Mouse (Mus musculus): Measurements from ENCODE around the gene Xpc. TPM values are rescaled to one million over a fixed set of nuclear protein-coding genes. Genes with fewer than 3 reads are reported as not detected.

Gene Xpc
- polyA plus RNA-seq, 1 experiment from 2014 or later, result 14.2 TPM

DNA sequence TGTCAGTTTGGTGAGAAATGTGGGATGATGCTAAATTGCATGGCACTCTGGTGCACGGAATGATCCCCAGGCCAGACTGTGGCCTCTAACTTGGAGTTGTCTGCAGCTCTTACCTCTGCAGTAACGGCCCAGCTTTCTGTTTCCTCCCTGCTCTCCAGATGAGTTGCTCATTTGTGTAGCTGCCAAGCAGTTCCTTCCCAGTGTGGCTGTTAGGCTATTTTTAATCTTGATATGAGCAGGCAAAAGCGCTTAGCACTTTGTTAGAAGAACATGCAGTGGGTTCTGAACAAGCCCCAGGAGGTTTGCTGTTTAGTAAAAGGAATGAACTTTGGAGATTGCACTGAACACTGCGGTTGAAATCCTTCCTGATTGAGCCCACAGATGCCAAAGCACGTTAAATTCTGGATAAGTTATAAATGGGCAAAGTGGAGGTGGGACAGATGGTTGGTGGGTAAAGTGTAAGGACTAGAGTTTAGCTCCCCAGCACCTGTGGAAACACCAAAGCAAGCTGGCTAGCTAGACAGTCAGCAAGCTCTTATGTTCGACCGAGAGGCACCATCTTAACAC, 2.8 kb upstream of the Xpc start:
- Histone ChIP-seq H3K9me3 (no peaks in the 10 kb centered on the region), H3K36me3 (peaks cover 57% of the 10 kb centered on the region), H3K4me3 (no peak overlapping the region), H3K27me3 (no peaks in the 10 kb centered on the region), H3K9ac (no peak overlapping the region), H3K4me1 (peaks cover 17% of the 10 kb centered on the region), H3K27ac (no peak overlapping the region), H3K4me2 (no peak overlapping the region)
- WGBS, result 84% methylated on average over 7 of the region's 7 CpGs
- ATAC-seq (ENCODE audit: insufficient number of reproducible peaks, low FRiP score, low TSS enrichment, low read depth), result no peak

DNA sequence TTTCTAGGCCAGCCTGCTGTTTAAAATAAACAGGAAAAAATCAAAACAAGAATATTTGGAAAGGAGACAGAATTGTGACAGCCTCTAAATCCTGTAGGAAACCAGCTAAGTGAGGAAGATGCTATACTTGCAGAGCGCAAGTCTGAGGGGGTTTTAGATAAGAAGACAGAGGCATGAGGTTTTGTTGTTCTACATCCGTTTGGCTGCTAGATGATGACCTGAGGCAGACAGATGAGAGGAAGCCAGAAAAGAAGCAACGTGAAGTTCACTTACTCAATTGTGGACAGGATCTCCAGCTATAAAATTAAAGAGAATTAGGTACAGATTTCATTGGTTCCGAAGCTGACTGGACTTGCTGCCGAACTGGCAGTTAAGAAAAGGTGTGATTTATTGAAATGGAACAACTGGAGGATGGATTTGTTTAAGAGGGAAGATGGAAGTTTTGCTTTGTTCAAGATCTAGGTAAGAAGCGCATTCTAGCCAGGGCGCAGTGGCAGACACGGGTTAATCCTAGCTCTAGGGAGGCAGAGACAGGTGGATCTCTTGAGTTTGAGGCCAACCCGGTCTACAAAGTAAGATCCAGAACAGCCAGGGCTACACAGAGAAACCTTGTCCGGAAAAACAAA, 838 bp downstream of the Xpc start:
- peak overlapping the region; percentile 74 for H3K4me2 ChIP-seq
- peak overlapping the region; percentile 87 for H3K4me3 ChIP-seq
- H3K36me3 ChIP-seq, result peaks cover 31% of the 10 kb centered on the region
- peaks cover 17% of the 10 kb centered on the region for H3K4me1 ChIP-seq
- no peaks in the 10 kb centered on the region for H3K27me3 ChIP-seq
- WGBS, result 20% methylated on average over 10 of the region's 10 CpGs
- no peaks in the 10 kb centered on the region for H3K9me3 ChIP-seq
- no peak overlapping the region for H3K27ac ChIP-seq
- peak overlapping the region; percentile 71 for H3K9ac ChIP-seq
- ATAC-seq (ENCODE audit: insufficient number of reproducible peaks, low FRiP score, low TSS enrichment, low read depth), result no peak

DNA sequence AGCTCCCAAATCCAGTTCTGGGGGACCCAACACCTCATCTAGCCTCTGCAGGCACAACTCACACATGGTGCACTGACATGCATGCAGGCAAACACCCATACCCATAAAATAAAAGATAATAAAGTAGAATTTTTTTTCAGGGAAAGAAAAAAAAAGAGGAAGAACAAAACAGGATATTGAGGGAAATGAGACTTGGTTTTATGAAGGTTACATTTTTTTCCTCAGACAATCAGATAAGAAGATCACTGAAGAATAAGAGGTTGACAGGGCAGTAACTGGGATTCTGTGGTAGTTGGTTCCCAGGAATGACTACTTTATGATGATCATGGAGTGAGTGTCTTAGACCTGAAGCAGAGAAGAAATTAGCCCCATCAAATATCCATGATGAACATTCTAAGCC, 1.6 kb downstream of the Xpc start:
- Histone ChIP-seq H3K4me1 (peaks cover 17% of the 10 kb centered on the region), H3K4me2 (no peak overlapping the region), H3K27me3 (no peaks in the 10 kb centered on the region), H3K27ac (no peak overlapping the region), H3K9me3 (no peaks in the 10 kb centered on the region), H3K4me3 (no peak overlapping the region), H3K9ac (no peak overlapping the region), H3K36me3 (peaks cover 25% of the 10 kb centered on the region)
- ATAC-seq (ENCODE audit: insufficient number of reproducible peaks, low FRiP score, low TSS enrichment, low read depth), result no peak

DNA sequence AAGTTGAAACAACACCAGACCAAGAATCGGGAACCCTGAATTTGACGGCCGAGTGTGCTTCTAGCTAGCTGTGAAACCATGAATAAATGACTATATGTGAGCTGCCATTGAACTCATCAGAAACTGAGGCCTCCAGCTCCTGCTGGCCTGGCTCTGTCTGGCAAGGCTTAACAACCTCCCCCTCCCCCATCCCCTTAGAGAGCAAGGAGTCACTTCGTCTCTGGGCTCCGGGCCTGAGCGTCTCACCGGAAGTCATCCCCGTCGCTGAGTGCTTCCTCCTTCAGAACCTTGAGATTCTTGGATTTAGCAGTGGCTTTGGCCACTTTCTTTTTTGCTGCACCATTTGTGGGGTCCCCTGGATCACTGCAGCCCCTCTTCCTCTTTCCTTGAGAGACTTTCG, 5.5 kb downstream of the Xpc start:
- H3K4me1 ChIP-seq, result peaks cover 10% of the 10 kb centered on the region
- 70% methylated on average over 10 of the region's 10 CpGs for WGBS
- H3K4me3 ChIP-seq, result no peak overlapping the region
- H3K36me3 ChIP-seq, result peaks cover 49% of the 10 kb centered on the region
- H3K27me3 ChIP-seq, result no peaks in the 10 kb centered on the region
- H3K27ac ChIP-seq, result no peak overlapping the region
- H3K9me3 ChIP-seq, result no peaks in the 10 kb centered on the region
- H3K4me2 ChIP-seq, result no peak overlapping the region
- no peak overlapping the region for H3K9ac ChIP-seq
- ATAC-seq (ENCODE audit: insufficient number of reproducible peaks, low FRiP score, low TSS enrichment, low read depth), result no peak

DNA sequence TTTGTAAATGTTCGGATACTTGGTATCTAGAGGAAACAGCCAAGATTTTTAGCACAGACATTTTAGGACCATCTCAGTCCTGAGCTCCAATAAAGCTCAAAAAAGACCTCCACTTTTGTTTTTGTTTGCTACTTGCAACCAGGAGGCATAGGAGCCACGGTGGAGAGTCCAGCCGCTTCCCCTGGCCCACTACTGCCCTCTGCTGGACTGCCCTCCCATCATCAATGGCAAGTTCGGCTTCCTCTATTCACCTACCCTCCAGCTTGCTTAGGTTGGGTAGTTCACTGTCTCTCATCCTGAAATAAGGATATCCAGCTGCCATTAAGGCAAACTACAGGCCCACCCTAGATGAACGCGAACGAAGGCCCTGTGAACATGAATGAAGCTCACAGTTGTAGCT, 6.4 kb downstream of the Xpc start:
- H3K4me3 ChIP-seq, result no peak overlapping the region
- no peak for ATAC-seq (ENCODE audit: insufficient number of reproducible peaks, low FRiP score, low TSS enrichment, low read depth)
- peaks cover 57% of the 10 kb centered on the region for H3K36me3 ChIP-seq
- H3K9ac ChIP-seq, result no peak overlapping the region
- 0 out of 2 replicates have a peak, but pooled peaks cover 3% of the 10 kb centered on the region for H3K4me1 ChIP-seq
- no peak overlapping the region for H3K27ac ChIP-seq
- H3K4me2 ChIP-seq, result no peak overlapping the region
- no peaks in the 10 kb centered on the region for H3K27me3 ChIP-seq
- no peaks in the 10 kb centered on the region for H3K9me3 ChIP-seq
- 44% methylated on average over 7 of the region's 7 CpGs for WGBS

DNA sequence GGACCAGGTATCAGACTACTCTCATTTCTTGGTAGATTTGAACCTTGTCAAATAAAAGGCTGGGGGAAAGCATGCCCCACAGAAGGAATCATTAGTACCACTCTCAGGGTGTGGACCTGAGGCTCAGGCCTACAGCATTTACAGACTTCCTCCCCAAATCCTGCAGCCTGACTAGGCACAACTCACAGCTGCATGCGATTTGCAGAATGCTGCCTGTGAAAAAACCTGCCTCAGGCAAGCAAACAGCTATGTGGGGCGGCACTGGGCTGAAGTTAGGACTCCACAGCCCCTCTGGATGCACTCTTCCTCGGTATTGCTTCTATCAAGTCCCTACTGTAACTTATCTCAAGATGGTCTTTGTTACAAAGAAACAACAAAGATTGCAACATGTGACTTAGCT, 7.6 kb downstream of the Xpc start:
- 45% methylated on average over 3 of the region's 3 CpGs for WGBS

DNA sequence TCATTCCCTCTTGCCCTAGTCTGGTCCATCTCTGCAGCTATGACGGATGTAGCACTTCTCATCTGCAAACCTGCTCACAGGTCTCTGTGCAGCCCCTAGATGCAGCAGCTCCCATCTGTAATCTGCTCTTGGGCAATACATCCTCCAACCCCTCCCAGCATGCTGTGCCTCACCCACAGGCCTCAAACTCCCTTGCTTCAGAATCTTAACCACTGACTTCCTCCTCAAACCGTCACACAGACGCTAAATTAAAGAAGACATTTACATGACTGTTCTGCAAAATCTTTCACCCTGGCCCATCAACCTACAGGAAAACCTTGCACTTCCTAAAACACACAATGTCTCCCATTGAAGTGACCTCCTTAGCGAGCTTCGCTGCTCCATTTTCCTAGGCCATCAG, 9.7 kb downstream of the Xpc start:
- H3K27me3 ChIP-seq, result no peaks in the 10 kb centered on the region
- H3K9ac ChIP-seq, result no peak overlapping the region
- ATAC-seq (ENCODE audit: insufficient number of reproducible peaks, low FRiP score, low TSS enrichment, low read depth), result no peak
- H3K27ac ChIP-seq, result no peak overlapping the region
- H3K9me3 ChIP-seq, result no peaks in the 10 kb centered on the region
- WGBS, result 90% methylated on average over 5 of the region's 5 CpGs
- no peak overlapping the region for H3K4me3 ChIP-seq
- H3K4me1 ChIP-seq, result 0 out of 2 replicates have a peak, but pooled peaks cover 2% of the 10 kb centered on the region
- H3K4me2 ChIP-seq, result no peak overlapping the region
- peaks cover 85% of the 10 kb centered on the region for H3K36me3 ChIP-seq

More for the DNA sequence above, 7.6 kb downstream of the Xpc start:
- peaks cover 70% of the 10 kb centered on the region for H3K36me3 ChIP-seq
- 0 out of 2 replicates have a peak, but pooled peaks cover 2% of the 10 kb centered on the region for H3K4me1 ChIP-seq
- no peaks in the 10 kb centered on the region for H3K9me3 ChIP-seq
- H3K27ac ChIP-seq, result no peak overlapping the region
- H3K4me2 ChIP-seq, result no peak overlapping the region
- no peaks in the 10 kb centered on the region for H3K27me3 ChIP-seq
- no peak overlapping the region for H3K9ac ChIP-seq
- H3K4me3 ChIP-seq, result no peak overlapping the region
- no peak for ATAC-seq (ENCODE audit: insufficient number of reproducible peaks, low FRiP score, low TSS enrichment, low read depth)

DNA sequence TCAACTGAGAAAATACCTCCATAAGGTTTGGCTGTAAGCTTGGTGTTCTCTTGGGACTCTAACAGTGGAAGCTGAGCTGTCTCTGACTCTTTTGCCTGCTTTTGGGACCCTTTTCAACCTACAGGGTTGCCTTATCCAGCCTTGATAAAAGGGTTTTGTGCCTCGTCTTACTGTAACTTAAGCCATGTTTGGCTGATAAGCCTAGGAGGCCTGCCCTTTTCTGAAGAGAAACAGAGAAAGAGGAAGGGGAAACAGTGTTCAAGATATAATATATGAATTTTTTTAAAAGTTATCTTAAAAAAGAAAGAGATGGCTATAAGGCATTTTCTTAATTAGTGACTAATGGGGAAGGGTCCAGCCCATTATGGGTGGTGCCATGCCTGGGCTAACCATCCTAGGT, 12.4 kb downstream of the Xpc start:
- ATAC-seq (ENCODE audit: insufficient number of reproducible peaks, low FRiP score, low TSS enrichment, low read depth), result no peak
- H3K4me1 ChIP-seq, result 0 out of 2 replicates have a peak, but pooled peaks cover 2% of the 10 kb centered on the region
- H3K4me2 ChIP-seq, result no peak overlapping the region
- no peak overlapping the region for H3K27ac ChIP-seq
- H3K4me3 ChIP-seq, result no peak overlapping the region
- no peaks in the 10 kb centered on the region for H3K9me3 ChIP-seq
- WGBS, result 74% methylated on average over 1 of the region's 1 CpGs
- no peak overlapping the region for H3K9ac ChIP-seq
- no peaks in the 10 kb centered on the region for H3K27me3 ChIP-seq
- peaks cover 94% of the 10 kb centered on the region for H3K36me3 ChIP-seq

DNA sequence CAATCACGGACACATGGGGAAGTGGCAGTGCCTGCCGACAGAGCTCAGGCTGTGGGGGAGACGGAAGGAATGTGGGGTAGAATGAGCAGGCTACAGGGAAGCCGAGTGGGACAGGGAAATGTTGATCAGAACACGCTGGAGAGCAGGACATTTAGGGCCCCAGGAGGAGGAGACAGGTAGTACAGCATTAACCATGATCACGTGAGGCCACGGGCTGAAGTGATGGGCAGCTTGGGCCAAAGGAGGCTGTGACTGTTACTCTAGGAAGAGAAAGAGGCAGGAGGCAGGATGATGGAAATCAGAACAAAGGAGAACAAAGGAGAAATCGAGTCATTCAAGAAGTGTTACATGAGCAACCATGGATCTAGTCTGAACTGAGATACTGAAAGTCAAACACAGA, 21.2 kb downstream of the Xpc start:
- Histone ChIP-seq H3K4me3 (no peak overlapping the region), H3K27me3 (no peaks in the 10 kb centered on the region), H3K9me3 (no peaks in the 10 kb centered on the region), H3K36me3 (peaks cover 89% of the 10 kb centered on the region), H3K9ac (no peak overlapping the region), H3K4me1 (no peaks in the 10 kb centered on the region), H3K27ac (no peak overlapping the region), H3K4me2 (no peak overlapping the region)
- no peak for ATAC-seq (ENCODE audit: insufficient number of reproducible peaks, low FRiP score, low TSS enrichment, low read depth)
- WGBS, result 84% methylated on average over 8 of the region's 8 CpGs

DNA sequence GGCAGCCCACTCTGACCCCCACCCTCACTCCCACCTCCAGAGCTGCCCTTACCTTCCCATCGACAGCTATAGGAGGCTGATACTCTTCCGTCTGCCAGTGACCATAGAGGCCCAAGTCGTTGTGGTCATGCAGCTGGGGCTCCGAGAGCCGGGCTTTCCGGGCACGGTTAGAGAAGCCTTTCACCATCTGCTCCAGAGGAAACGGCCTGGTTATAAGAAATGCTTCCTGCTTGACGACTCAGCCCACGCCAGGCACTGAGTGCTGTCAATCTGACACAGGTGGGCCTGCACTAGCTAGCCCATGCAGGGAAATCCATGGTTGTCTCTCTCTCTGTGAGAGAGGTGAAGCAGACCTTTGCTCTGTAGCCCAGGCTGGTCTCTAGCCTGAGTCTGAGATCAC, 22.6 kb downstream of the Xpc start:
- H3K9me3 ChIP-seq, result no peaks in the 10 kb centered on the region
- H3K4me2 ChIP-seq, result no peak overlapping the region
- 80% methylated on average over 10 of the region's 10 CpGs for WGBS
- ATAC-seq (ENCODE audit: insufficient number of reproducible peaks, low FRiP score, low TSS enrichment, low read depth), result no peak
- no peak overlapping the region for H3K4me3 ChIP-seq
- no peak overlapping the region for H3K27ac ChIP-seq
- peaks cover 87% of the 10 kb centered on the region for H3K36me3 ChIP-seq
- no peak overlapping the region for H3K9ac ChIP-seq
- H3K4me1 ChIP-seq, result no peaks in the 10 kb centered on the region
- no peaks in the 10 kb centered on the region for H3K27me3 ChIP-seq

DNA sequence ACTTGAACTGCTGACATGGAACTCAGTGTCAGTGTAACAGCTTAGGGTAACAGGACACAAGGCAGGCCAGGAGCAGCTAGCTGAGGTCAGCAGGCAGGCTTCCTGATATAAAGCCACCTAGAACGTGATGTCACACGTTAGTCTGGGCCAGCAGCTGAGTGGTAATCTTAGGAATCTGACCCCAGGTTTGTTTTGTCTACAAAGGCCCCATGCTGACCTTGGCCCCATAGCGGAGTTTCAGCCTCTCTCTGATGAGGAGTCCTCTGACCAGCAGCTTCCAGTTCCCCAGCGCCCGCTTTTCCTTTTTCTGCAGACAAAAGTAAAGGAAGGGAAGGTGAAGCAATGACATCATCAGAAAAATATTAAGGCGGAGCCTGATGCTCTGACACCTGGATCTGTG, 24.7 kb downstream of the Xpc start:
- H3K36me3 ChIP-seq, result peaks cover 89% of the 10 kb centered on the region
- ATAC-seq (ENCODE audit: insufficient number of reproducible peaks, low FRiP score, low TSS enrichment, low read depth), result no peak
- WGBS, result 72% methylated on average over 6 of the region's 6 CpGs

DNA sequence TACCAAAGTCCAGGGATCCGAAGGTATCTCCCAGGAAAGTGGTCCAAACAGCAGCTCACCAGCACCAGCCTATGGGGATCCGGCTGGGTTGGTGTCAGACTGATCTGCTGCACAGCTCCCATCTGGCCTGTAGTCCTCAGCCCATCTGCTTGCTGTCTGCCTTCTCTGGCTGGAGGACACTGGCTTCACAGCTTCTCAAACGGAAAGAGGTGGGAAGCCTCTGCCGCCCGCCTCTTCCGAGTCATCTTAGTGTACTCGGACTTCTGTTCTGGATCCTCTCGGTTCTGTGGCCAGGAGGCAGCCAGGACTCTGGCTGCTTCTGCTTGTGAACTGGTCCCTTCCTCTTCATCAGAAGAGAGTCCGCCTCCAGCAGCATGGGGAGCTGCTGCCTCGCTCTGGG, 25.8 kb downstream of the Xpc start:
- 85% methylated on average over 10 of the region's 10 CpGs for WGBS
- Histone ChIP-seq H3K4me1 (no peaks in the 10 kb centered on the region), H3K27ac (no peak overlapping the region), H3K9ac (no peak overlapping the region), H3K27me3 (no peaks in the 10 kb centered on the region), H3K9me3 (no peaks in the 10 kb centered on the region), H3K36me3 (peaks cover 89% of the 10 kb centered on the region), H3K4me2 (no peak overlapping the region), H3K4me3 (no peak overlapping the region)
- ATAC-seq (ENCODE audit: insufficient number of reproducible peaks, low FRiP score, low TSS enrichment, low read depth), result no peak

More for the DNA sequence above, 24.7 kb downstream of the Xpc start:
- H3K4me3 ChIP-seq, result no peak overlapping the region
- no peaks in the 10 kb centered on the region for H3K4me1 ChIP-seq
- no peak overlapping the region for H3K27ac ChIP-seq
- H3K9me3 ChIP-seq, result no peaks in the 10 kb centered on the region
- no peaks in the 10 kb centered on the region for H3K27me3 ChIP-seq
- no peak overlapping the region for H3K9ac ChIP-seq
- H3K4me2 ChIP-seq, result no peak overlapping the region
